Mouse (Mus musculus): Measurements from ENCODE around the gene Rap1gap.

Rap1gap gene

DNA sequence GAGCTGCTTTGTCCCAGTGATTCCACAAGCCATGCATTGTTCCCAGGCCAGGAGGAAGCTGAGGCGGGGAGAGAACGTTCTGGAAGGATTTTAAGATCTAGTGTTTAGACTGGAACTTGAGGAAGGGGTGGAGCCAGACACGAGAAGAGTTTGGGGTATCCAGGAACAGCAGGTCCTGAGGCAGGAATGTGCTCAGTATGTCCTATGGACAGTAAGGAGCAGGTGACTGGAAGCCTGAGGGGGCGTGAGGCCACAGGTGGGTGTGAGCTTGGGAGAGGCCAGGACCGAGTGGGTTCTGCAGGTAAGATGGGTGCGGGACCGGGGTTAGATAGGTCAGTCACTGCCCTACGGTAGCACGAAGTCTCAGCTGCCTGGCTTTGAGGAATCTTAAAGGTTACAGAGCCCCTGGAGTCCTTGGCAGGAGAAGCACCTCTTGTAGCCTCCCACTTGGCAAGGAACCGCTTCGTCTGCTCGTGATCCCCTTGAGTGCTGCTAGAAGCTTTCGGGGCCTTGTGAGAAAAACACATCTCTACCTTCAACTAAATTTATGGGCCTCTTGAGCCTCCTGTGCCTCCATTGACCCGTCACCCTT is 22.8 kb downstream of the Rap1gap start:
- CTCF ChIA-PET: interaction anchor here (0.6 kb wide), 1 partner anchor 26 kb away, joined by 4 read pairs; no protein-coding TSS in a partner anchor

- CTCF ChIA-PET: no interaction called here
These were observed 27.8 kb downstream of the Rap1gap start for GRCm38 (mm10) chr4:137692107-137692902.

DNA sequence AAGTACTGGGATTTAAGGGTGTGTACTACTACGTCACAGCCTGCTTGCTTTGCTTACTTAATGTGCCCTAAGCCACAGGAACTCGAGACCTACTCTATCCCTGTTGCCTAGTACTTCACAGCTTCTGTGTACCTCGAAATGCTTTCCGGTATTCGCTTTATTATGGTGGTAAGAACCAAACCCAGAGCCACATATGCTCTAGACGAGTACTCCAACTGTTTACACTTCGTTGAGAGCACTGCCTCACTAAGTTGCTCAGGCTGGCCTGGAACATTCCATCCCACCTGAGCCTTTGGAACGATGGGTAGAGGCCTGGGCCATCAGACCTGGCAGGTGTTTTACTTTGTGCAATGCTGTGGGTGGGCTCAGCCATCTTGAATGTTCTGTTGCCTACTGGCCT is 30.8 kb downstream of the Rap1gap start:
- CTCF ChIA-PET: no interaction called here

- CTCF ChIA-PET: no interaction called here
These were observed 31.4 kb downstream of the Rap1gap start for GRCm38 (mm10) chr4:137695900-137696299.

- CTCF ChIA-PET: no interaction called here
These were observed 32.8 kb downstream of the Rap1gap start for GRCm38 (mm10) chr4:137697156-137697885.

- CTCF ChIA-PET: interaction anchor here (0.7 kb wide), 1 partner anchor 22 kb away, joined by 3 read pairs; no protein-coding TSS in a partner anchor
These were observed 33.8 kb downstream of the Rap1gap start for GRCm38 (mm10) chr4:137698076-137698985.

DNA sequence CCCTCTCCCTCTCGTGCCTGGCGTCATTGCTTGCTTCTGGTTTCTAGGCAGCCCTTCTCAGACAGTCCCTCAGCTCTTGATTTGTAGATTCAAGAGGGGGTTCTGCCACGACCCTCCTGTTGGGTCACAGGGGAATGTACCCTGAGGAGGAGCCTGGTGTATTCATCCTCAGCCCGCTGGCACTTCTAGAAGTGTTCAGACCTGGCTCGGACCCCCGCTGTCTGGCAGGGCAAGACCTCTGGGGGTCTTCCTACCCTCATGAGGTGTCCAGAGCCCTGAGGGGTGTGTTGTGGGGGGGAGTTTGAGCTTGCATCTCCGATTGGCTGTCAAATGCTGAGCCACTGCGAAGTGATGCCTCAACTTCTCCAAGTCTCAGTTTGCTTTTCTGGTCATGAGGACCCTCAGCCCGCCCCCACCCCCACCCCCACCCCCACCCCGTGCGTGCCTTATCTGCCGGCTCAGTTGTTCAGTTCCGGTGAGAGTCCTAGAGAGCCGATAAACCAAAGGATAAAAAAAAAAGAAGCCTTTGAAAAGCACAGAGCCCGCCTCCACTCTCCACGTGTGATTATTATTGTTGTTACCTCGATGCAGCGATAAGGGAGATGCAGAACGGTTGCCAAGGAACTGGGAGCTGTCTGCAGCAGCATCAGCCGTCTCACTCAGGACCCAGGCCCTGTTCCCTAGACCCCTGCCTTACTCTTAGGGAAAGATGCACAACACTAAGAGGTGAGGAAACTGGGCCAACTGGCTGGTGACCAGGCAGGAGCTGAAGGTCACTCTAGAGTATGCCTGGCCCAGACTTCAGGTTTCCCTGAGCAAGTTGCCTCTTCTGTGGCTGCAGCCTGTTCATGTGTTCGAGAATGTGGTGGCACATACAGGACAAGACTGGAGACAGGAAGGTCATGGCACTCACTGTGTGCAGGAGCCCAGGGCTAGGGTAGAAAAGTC is 35.0 kb downstream of the Rap1gap start:
- CTCF ChIA-PET: no interaction called here

DNA sequence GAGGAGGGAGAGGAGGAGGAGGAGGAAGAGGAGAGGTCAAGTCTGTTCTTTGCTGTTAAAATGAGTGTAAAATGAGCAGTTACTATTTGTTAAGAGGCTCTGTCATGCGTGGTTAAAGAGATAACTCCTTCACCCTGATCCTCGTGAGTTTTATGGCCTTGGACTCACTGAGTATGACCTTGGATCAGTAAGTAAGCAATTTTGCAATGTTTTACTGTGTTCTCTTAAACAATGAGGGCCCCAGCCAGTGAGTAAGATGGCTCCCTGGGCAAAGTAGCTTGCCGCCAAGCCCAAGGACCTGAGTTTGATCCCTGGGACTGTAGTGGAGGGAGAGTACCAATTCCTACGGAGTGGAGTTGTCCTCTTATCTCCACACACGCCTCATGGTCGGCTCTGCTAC is 36.4 kb downstream of the Rap1gap start:
- CTCF ChIA-PET: no interaction called here

DNA sequence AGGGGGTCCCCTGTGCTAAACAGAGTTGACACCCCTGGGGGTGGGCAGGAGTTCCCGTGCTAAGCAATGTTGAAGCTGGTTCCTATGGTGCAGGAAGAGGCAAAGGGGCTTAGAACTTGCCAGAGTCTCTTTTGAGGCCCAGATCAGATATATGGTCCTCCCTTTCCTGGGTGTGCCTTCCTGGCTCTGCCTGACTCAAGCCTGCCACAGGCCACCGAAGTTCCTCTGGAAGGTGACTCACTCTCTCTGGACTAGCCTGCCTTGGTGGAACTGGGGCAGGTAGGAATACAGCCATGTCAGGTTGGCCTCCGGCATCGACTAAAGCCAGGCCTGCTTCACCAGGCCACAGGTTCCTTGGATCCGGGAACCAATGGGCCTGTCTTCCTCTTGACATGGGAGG is 38.6 kb downstream of the Rap1gap start:
- CTCF ChIA-PET: no interaction called here

- CTCF ChIA-PET: no interaction called here
These were observed 40.0 kb downstream of the Rap1gap start for GRCm38 (mm10) chr4:137704561-137704960.

GRCm38 (mm10) chr4:137705379-137705778 is 40.9 kb downstream of the Rap1gap start:
- CTCF ChIA-PET: no interaction called here

DNA sequence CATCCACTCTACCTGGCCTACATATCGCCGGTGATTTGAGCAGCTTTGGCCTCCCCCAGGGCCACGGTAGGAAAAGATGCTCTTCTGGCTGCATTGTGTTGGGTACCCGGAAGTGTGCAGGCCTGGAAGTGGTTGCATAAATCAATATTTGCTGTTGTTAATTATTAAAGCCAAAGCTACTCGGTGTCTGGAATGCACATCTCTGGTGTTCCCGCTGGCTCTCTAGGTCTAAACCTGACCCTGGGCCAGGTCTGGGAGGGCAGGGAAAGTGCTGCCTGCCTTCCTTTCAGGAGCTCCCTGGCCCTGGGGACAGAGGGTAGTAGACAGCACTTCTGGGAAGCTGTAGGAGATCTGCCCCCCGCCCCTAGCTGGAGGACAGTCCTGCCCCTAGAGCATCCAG is 42.0 kb downstream of the Rap1gap start:
- CTCF ChIA-PET: no interaction called here

- CTCF ChIA-PET: no interaction called here
These were observed 42.9 kb downstream of the Rap1gap start for GRCm38 (mm10) chr4:137707216-137707990.

- CTCF ChIA-PET: no interaction called here
These were observed 48.4 kb downstream of the Rap1gap start for GRCm38 (mm10) chr4:137712963-137713362.

DNA sequence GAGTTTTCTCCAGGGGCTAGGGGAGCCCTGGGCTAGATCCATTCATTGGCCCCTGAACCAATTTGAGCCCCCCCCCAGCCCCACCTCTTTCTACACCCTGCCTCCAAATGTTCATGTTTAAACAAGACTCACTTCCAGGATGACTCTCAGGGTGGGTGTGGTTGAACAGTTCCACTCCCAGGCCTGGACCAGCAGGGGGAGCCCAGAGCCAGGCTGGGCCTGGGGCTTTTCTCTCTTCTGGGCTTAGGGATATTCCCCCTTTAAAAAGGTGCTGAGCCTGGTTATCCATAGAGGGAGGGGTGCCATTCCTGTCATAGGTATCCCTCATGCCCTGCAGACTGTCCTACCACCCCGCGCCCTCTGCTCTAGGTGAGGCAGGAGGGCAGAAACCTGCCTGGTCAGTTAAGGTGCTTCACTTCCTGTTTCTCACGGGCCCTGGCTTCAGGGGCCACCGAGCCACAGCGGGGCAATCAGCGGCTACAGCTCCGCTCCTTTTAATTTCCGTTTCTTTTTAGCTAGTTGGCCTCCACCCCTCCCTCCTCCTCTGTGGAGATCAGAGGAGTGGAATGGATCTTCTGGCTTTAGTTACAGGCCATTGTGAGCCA is 49.6 kb downstream of the Rap1gap start:
- CTCF ChIA-PET: no interaction called here

DNA sequence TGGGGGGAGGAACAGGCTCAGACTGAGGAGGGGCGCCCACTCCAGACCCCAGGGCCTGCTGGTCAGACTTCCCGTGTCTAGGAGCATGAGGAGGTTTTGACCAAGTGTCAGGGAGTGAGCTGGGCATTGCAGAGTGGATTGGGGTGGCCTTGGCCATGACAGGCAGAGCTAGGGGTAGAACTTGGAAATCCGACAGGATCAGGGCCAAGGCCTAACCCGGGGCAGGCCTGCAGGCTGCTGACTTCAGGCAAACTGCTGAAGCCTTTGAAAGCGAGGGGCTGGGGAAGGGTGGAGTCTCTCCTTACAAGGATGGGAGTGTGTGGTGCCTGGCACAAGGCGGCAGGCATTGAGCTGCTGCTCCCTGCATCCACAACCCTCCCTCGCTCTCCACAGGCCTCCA is 52.5 kb downstream of the Rap1gap start:
- CTCF ChIA-PET: interaction anchor here (0.6 kb wide), 2 partner anchors 132 to 381 kb away, joined by 4 to 6 read pairs; no protein-coding TSS in a partner anchor

DNA sequence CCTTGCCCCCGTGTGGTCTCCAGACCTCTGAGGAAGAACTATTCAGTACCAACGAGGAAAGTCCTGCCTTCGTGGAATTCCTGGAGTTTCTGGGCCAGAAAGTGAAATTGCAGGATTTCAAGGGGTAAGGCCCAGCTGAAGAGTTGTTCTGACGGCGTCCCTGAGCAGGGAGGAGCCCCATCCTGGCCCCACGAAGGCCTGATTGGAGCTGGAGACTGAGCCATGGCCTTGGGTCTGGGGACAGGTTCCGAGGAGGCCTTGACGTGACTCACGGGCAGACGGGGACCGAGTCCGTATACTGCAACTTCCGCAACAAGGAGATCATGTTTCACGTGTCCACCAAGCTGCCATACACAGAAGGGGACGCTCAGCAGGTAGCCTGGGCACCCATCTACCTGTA is 53.1 kb downstream of the Rap1gap start:
- CTCF ChIA-PET: no interaction called here

- CTCF ChIA-PET: no interaction called here
These were observed 55.0 kb downstream of the Rap1gap start for GRCm38 (mm10) chr4:137719378-137720077.

GRCm38 (mm10) chr4:137721563-137721962 is 57.0 kb downstream of the Rap1gap start:
- CTCF ChIA-PET: interaction anchor here (0.8 kb wide), 1 partner anchor 36 kb away, joined by 3 read pairs; no protein-coding TSS in a partner anchor

Data from spleen, embryonic (tissue).